Mouse (Mus musculus): ENCODE data around the gene Arhgef7.

DNA sequence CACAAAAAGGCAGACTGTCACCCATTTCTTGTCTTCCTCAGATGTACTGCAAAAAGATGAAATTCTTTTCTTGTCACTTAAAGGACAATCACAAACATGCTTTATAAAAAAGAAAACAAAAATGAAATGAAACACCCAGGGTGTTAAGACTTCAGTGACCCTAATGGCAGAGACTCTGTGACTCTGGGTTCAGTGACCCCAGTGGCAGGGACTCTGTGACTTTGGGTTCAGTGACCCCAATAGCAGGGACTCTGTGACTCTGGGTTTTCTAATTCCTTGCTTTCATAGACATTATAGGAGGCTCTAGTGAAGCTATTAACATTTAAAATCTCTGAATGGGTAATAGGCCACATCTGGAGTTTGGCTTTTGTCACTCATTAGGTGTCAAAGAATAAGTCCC, 27.2 kb downstream of the Arhgef7 start:
- no peak for TF ChIP-seq CTCF (IDR thresholded peaks at IDR 0.05; ENCODE audit: control insufficient read depth, insufficient read depth, insufficient replicate concordance, low read depth, low read length)
- no peak for TF ChIP-seq POLR2A (IDR thresholded peaks at IDR 0.05; ENCODE audit: control insufficient read depth, low read depth, low read length)
